Mouse (Mus musculus) layer of hippocampus, postnatal 14 days (tissue): ENCODE data around the gene Npas3. TPM values are rescaled to one million over a fixed set of nuclear protein-coding genes. Genes with fewer than 3 reads are reported as not detected.
A peak's percentile ranks its signal among the peaks of the same experiment; 100 is the strongest.
"Not testable (repeated sequence)": the region's sequence is repeated elsewhere in the genome, so short reads cannot be mapped to it uniquely, and the experiment has no call there.

Experiments used
- DNase-seq, 2 experiments: peaks; one replicate each; pipeline ENCODE4 v3.0.0; 2021 to 2022; ENCODE audit warnings: low spot score in 2 of 2, mixed read lengths in 1 of 2
- long read RNA-seq, 2 experiments: library from polyadenylated mRNA; stranded (forward); transcript quantifications; one replicate each; pipeline ENCODE4 v2.0.0; 2021
- total RNA-seq, 2 experiments: library from RNA; stranded (reverse); gene quantifications; 2 replicates each; pipeline ENCODE4 v1.2.3; 2021

The Npas3 gene
- 10 to 100 TPM; 32.5 to 32.8 TPM for total RNA-seq
- long read RNA-seq, experiment 1, full-length matches to known transcripts: 1 of 23 reads
- long read RNA-seq, experiment 1, partial matches to known transcripts: 18 of 23 reads
- long read RNA-seq, experiment 1, other reads (novel, unspliced or antisense): 4 of 23 reads
- long read RNA-seq, experiment 2, partial matches to known transcripts: 3 of 25 reads
- long read RNA-seq, experiment 2, other reads (novel, unspliced or antisense): 22 of 25 reads

DNA sequence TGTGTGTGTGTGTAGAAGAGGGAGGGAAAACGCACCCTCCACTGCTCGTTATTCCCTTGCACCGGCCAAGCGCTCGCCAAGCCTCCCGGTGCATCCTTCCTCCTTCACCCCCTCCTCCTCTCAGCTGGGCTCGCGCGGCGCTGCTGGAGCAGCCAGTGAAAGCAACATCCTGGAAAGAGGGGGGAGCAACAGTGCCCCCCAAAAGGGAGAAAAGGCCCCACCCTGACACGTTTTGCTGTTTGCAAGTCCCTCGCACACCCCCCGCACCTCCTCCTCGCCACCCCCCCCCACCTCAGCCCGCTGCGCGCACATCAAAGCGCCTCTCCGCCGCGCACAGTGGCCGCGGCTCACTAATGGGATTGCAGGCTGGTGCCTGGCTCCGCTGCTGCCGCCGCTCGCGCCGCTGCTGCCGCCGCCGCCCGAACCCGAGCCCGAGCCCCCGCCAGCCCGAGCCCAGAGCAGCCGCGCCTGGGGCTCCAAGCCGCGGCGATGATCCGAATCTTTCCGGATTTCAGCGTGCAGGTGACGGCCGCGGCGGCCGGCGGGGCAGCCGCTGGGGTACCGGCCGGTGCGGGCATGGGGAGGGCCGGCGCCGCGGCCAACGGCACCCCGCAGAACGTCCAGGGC is at the start of gene Npas3:
Gene Npas3 (plus strand): TSS at position 577 of the 627 bp plus-strand sequence.
- peak; percentile 52 to 61 for DNase-seq

DNA sequence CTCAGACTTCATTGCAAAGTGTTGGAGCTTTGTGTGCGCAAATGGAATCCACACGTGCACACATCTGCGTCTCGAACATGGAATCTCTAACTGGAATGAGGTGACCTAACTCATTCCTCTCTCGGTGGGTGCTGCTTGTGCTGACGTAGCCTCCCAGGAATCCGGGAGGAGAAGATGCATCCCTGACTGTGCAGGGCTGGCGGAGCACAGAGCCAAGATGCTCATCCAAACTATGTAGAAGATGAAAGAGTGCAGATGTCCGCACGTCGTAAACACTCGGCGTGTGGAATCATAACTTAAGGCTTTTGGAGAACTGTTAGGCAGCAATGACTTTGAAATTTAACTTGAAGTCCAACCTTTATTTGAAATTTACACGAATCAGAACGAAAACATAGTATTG is 31.3 kb upstream of the Npas3 start:
- DNase-seq: no peak

DNA sequence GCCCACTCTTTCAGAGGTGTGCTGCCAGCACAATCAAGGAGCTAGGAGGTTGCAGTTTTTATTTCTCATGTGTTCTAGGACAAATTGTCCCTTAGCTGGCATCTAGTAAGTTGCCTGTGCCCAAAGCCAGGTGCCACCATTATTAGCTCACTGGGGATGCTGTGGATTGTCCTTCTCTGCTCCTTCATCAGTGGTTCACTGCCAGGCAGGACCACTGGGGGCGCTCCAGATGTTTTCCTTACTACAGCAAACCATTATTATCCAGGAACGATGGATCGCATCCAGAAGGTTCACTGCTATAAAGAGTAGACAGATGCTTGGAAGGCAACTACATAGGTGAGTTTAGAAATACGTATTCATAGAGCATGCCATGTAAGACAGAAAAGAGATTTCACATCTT is 25.7 kb upstream of the Npas3 start:
- DNase-seq: no peak

- DNase-seq: no peak
These were observed 21.1 kb upstream of the Npas3 start for GRCm38 (mm10) chr12:53227356-53227755.

GRCm38 (mm10) chr12:53229419-53229818 is 19.1 kb upstream of the Npas3 start:
- DNase-seq: no peak

- no peak for DNase-seq
These were observed 2.3 kb upstream of the Npas3 start for GRCm38 (mm10) chr12:53246181-53246580.

DNA sequence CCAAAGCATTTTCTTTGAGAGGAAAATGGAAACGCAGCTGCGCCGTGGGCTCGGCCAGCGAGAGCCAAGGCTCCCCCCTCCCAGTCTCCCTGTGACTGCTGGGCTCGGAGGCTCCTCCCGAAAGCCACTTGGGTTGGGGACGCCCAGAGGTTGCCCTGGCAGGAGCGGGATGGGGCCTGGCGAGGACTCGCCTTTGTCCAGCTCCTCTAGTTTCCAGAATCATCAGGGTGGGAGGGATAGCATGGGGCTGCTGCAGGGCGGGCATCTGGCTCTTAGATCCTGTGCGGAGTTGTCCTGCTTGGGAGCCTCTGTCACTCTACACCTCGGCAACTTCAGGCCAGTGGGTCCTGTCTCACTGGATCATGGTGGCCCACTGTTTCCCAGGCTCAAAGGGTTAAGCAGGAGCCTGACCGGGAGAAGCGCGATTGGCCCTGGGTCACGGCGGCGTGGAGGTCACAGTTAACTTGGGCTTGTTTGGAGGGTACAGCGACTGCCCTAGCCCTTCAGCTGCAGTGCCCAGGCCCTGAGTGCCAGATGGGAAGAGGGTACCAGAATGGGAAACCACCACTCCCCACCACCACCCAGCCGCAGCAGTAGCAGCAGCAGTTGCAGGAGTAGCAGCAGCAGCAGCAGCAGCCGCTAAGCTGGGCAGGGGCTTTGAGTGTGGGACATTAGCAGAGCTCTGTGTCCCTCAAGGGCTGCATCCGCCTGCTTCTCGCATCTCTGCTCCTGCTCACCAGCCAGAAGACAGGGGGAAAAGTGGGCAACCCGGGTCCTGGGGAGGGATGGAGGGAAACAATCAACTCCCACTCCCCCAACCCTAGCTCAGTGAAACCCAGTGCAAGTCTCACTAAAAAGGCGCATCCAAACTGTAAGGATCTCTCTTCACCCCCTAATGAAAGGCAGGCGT is 1.6 kb upstream of the Npas3 start:
- peak; percentile 23 to 27 for DNase-seq

GRCm38 (mm10) chr12:53247491-53248035 is 914 bp upstream of the Npas3 start:
- no peak for DNase-seq

DNA sequence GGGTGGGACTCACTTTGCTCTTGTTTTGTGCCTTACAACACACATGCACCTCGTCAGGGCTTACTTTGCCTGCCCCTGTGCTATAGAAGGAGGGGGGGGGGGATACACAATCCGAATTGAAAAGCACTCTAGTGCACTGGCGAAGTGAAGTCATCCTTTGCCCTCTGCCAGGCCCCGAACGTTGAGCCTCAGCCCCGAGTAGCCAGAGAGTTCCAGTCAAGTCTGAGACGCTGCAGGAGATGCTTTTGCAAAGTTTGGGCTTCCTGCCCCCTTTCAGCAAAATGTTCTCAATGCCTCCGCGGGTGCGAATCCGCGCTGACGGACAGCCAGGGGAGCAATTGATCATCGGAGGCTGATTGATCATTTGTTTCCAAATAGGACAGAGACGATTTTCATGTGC is 319 bp downstream of the Npas3 start:
- peak in 1 of 2 experiments; percentile 12 for DNase-seq

DNA sequence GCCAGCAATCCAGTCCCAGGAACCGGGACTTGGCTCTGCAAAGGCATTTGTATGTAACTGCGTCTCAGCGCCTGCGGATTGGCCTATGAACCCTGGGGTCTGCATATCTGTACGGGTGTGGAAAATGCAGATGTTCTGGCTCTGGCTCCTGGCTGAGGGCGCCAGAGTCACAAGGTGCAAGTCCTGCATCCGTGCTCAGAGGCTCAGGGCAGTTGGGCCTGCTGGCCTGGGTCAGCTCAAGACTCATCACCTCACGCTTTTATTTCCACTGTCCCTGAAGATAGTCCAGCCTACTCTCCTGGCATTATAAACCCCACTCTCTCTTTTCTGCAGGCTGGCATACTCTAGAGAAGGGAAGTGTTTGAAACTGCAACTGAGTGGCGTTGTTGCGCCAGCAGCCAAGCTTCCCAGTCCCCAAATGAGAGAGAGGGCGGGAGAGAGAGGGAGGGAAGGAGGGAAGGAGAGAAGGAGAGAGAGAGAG is 3.3 kb downstream of the Npas3 start:
- DNase-seq: peak; percentile 25 to 31

DNA sequence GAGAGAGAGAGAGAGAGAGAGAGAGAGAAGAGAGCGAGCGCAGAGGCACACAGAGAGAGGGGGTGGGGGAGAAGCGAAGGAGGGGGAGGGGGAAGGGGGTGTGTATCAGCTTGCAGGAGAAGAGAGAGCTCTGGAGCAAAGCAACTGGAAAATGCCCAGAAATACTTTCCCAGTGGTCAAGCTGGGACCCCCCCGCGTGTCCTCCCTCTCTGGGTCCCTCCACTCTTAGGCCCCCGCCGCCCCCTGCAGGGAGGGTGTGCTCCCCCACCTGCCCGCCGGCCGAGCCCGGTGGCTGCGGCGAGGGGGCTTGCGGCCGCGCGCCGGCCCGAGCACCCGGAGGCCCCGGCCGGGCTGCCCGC is 3.7 kb downstream of the Npas3 start:
- DNase-seq: peak; percentile 6 to 18

DNA sequence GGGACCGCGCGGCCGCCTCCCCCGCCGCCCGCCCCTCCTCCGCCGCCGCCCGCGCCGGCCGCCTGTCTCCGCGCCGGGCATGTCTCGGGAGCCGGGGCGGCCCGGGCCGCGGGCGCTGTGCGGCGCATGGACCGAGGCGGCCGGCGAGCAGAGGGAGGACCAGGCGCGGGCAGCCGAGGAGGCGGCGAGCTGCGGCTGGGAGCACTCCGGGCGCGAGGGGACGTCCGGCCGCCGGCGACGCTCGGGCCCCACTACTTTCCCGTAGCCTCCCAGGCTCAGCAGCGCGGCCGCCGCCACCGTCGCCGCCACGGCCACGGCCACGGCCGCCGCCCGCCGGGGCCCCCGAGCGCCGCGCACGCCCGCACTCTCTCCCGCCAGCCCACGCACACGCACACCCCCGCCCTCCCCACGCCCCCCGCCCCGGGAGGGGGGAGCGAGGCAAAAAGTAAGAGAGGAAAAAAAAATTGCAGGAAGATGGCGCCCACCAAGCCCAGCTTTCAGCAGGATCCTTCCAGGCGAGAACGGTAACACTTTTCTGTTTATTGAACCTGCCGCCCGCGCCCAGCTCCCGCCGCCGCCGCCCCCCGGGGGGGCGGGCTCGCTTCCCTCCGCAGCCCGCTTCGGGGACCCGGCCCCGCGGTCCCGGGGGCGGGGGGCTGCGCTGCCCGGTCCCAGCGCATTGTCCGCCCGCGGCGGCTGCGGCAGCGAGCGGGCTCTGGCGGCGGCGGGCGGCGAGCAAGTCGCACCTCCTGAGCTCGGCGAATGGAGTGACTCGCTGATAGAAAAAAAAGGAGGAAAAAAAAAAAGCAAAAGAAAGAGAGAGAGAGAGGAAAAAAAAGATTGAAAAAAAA is 4.3 kb downstream of the Npas3 start:
- peak; percentile 22 to 36 for DNase-seq

GRCm38 (mm10) chr12:53253461-53254159 is 5.1 kb downstream of the Npas3 start:
- DNase-seq: peak; percentile 9 to 39

DNA sequence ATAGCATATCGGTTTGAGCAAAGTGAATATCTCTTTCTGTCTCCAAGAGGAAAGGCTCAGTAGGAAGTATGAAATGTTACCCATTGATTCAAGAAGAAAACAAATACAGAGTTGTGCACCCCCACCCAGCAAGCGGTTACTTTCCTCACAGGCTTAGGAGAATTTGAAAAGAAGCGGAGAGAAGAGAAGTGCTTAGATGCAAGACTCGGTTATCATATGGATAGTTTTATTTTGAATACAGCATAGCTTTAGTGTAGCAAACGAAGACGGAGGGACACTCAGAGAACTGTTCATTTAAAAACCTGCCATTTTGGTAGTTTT is 5.6 kb downstream of the Npas3 start:
- no peak for DNase-seq

GRCm38 (mm10) chr12:53274502-53274901 is 26.0 kb downstream of the Npas3 start:
- not testable (repeated sequence) for DNase-seq

DNA sequence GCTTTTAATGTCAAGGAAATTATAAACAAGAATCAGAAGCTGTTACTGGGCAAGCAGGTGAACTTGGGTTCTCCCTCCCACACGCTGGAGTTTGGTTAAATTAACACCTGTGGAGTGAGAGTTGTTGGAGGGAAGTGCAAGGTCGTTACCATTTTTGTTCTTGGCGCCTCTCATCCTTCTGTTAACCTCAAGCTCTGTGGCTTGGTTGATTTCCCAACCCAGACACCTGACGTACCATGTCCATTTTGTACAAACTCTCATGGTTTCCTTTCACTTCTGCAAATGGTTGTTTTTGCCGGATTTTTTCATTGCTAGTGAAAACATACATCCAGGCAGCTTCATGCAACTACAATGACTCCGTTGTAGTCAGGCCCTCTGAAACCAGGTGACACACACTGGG is 28.9 kb downstream of the Npas3 start:
- DNase-seq: no peak

DNA sequence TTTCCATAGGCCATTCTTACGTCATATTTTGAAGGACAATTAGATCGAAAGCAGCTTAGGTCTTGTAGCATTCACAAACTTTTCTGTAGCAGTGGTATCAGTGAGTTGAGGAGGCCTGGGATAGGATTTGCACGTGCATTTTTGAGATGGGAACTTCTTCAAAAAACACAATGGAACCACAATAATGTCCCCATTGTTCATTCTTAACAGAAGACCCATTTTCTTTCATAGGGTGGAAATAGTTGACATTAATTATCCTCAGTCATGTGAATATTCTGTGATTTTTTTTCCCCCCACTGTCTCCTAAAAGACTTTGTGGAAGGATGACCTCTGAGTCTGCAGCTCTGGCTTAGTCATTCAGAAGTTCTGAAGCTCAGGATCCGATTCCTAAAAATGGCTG is 41.9 kb downstream of the Npas3 start:
- DNase-seq: no peak

GRCm38 (mm10) chr12:53290846-53291245 is 42.4 kb downstream of the Npas3 start:
- DNase-seq: no peak

DNA sequence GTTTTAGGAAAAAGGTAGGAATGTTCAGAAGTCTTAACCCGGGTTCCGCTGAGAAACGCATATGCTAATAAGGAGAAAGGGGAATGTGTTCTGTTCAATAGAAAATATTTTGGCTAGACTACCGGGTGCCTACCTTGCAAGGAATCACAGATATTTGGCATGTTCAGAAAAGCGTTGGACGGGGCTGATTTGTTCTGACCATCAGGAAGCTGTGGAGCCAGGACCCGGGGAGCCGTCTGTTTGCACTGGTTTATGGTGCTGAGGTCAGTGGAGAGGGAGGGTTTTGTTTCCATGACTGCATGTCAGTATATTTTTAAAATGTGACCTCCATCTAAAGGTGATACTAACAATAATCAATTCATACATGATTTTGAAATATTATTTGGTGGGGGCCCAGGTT is 43.5 kb downstream of the Npas3 start:
- DNase-seq: no peak
